Mouse (Mus musculus) hindbrain, embryonic 15.5 days (tissue): ENCODE measurements around the gene Diaph3. TPM values are rescaled to one million over a fixed set of nuclear protein-coding genes. Genes with fewer than 3 reads are reported as not detected.
"Not testable (repeated sequence)": the region's sequence is repeated elsewhere in the genome, so short reads cannot be mapped to it uniquely, and the experiment has no call there.

Experiments
- ATAC-seq: fragments of 200-750 bp; cut with Nextera tagmentation; 2 replicates; pipeline ENCODE4 v1.8.0; 2017; ENCODE audit warnings: low read depth, moderate number of reproducible peaks, moderate TSS enrichment; ENCODE audit not compliant: low FRiP score
- H3K27ac ChIP-seq: fragments of 300-500 bp; sonication (generic); replicated peaks from 2 replicates; pipeline ENCODE4 v1.5.1; 2015; ENCODE audit warnings: mild to moderate bottlenecking, inconsistent platforms
- H3K27me3 ChIP-seq: fragments of 300-500 bp; sonication (generic); 2 replicates; pipeline ENCODE4 v1.6.1; 2015; ENCODE audit warnings: control low read depth, inconsistent platforms
- H3K36me3 ChIP-seq: fragments of 300-500 bp; sonication (generic); 2 replicates; pipeline ENCODE4 v1.6.1; 2015; ENCODE audit warnings: control low read depth, inconsistent platforms
- H3K4me1 ChIP-seq: fragments of 300-500 bp; sonication (generic); replicated peaks from 2 replicates; pipeline ENCODE4 v1.6.1; 2015; ENCODE audit warnings: control low read depth, inconsistent platforms
- H3K4me2 ChIP-seq: fragments of 300-500 bp; sonication (generic); 2 replicates; pipeline ENCODE4 v1.6.1; 2015; ENCODE audit warnings: moderate library complexity, mild to moderate bottlenecking, inconsistent platforms
- H3K4me3 ChIP-seq: fragments of 300-500 bp; sonication (generic); 2 replicates; pipeline ENCODE4 v1.5.1; 2015; ENCODE audit warnings: mild to moderate bottlenecking, inconsistent platforms
- H3K9ac ChIP-seq: fragments of 300-500 bp; sonication (generic); 2 replicates; pipeline ENCODE4 v1.6.1; 2015; ENCODE audit warnings: inconsistent platforms
- H3K9me3 ChIP-seq: fragments of 300-500 bp; sonication (generic); 2 replicates; pipeline ENCODE4 v1.6.1; 2016; ENCODE audit warnings: control low read depth, inconsistent platforms
- WGBS: fragments of 180-500 bp; shearing (Covaris S2); methylation state at CpG from one replicate; pipeline ENCODE4 v1.1.7; 2015; 5-methylcytosine and 5-hydroxymethylcytosine counted together
- polyA plus RNA-seq: library from polyadenylated mRNA; unstranded; fragments of >200 nt; fragmentation: Nextera tagmentation; extraction: Ambion mirVana; gene quantifications from 2 replicates; pipeline ENCODE4 v1.2.1, GENCODE M21; 2015

Gene Diaph3
- polyA plus RNA-seq, 1 experiment from 2014 or later = 3.7 TPM

- no peaks in the 10 kb centered on the region for H3K9me3 ChIP-seq
- H3K27ac ChIP-seq = peak overlapping the region; percentile 75
- H3K4me3 ChIP-seq = no peak overlapping the region
- peaks cover 22% of the 10 kb centered on the region for H3K4me1 ChIP-seq
- no peak for ATAC-seq
- H3K27me3 ChIP-seq = no peaks in the 10 kb centered on the region
- peak overlapping the region; percentile 38; the same call in 1 of the 2 replicates for H3K4me2 ChIP-seq
- 34% methylated on average over 4 of the region's 4 CpGs for WGBS
- no peak overlapping the region for H3K9ac ChIP-seq
- H3K36me3 ChIP-seq = no peaks in the 10 kb centered on the region
These were observed 391.6 kb downstream of the Diaph3 start for GRCm38 (mm10) chr14:86749425-86749824.

- WGBS = 8% methylated on average over 7 of the region's 7 CpGs
- H3K27ac ChIP-seq = peak overlapping the region; percentile 75
- ATAC-seq = peak; percentile 97
- no peak overlapping the region for H3K9ac ChIP-seq
- no peaks in the 10 kb centered on the region for H3K27me3 ChIP-seq
- H3K4me1 ChIP-seq = peaks cover 22% of the 10 kb centered on the region
- no peaks in the 10 kb centered on the region for H3K36me3 ChIP-seq
- peak overlapping the region; percentile 38 for H3K4me2 ChIP-seq
- peak overlapping the region; percentile 5 for H3K4me3 ChIP-seq
- no peaks in the 10 kb centered on the region for H3K9me3 ChIP-seq
These were observed 392.2 kb downstream of the Diaph3 start for GRCm38 (mm10) chr14:86748876-86749275.

- ATAC-seq = no peak
- H3K4me2 ChIP-seq = no peak overlapping the region
These were observed 396.5 kb downstream of the Diaph3 start for GRCm38 (mm10) chr14:86744523-86744922.

DNA sequence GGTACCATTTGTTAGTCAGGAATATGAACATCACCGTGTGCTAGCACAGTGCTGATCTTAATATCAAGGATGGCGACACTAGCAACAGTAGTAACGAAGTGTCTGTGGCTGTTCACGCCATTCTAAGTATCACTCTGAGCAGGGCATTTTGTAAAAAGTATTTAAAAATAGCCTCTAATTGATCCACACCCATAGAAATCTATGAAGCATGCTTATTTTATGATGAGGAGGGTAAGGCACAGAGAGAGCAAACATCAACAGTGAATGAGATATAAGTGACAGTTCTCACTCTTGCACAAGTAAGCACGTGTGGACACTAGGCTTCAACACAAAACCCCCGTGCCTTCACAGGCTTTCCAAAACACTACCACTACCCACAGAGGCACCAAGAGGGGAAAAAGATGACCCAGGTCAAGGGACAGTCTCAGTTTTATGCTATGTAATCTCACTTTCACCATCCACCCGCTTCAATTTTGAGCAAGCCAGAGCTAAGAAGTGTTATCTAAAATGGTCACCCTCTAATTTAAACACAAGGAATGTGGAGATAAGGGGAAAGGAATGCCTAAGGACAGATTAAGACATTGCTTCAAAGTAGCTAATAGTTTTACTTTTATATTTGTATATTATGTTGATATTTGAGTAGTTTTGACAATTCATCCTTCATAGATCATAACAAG, 399.0 kb downstream of the Diaph3 start:
- Histone ChIP-seq H3K4me2 (no peak overlapping the region), H3K4me3 (no peak overlapping the region), H3K27me3 (no peaks in the 10 kb centered on the region), H3K9me3 (no peaks in the 10 kb centered on the region), H3K36me3 (no peaks in the 10 kb centered on the region), H3K27ac (no peak overlapping the region), H3K4me1 (no peaks in the 10 kb centered on the region), H3K9ac (no peak overlapping the region)
- WGBS = 93% methylated on average over 7 of the region's 7 CpGs
- ATAC-seq = no peak

More at GRCm38 (mm10) chr14:86744523-86744922, 396.5 kb downstream of the Diaph3 start:
- WGBS = 91% methylated on average over 6 of the region's 6 CpGs
- Histone ChIP-seq H3K4me1 (peaks cover 13% of the 10 kb centered on the region), H3K9ac (no peak overlapping the region), H3K27ac (no peak overlapping the region), H3K27me3 (no peaks in the 10 kb centered on the region), H3K9me3 (no peaks in the 10 kb centered on the region), H3K4me3 (no peak overlapping the region), H3K36me3 (no peaks in the 10 kb centered on the region)

DNA sequence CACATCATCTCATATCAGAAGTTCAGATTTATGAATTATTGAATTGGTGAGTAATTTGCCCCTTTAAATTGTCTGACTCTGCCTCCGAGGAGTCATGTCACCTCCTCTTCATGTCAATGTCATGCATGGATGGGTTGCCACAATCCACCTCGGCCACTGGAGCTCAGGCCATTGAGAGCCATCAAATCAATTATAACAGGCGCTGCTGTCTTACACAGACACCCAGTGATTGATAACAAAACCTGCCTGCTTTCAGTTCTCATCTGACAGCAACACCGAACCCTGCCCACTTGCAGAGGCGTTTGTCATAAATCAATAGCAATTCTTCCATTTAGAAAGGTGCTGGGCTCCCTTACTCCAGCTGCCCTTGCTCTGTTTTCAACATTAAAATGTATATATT, 402.1 kb downstream of the Diaph3 start:
- no peak for ATAC-seq

GRCm38 (mm10) chr14:86736646-86737045, 404.4 kb downstream of the Diaph3 start:
- H3K27me3 ChIP-seq = no peaks in the 10 kb centered on the region
- H3K4me3 ChIP-seq = no peak overlapping the region
- no peak overlapping the region for H3K27ac ChIP-seq
- H3K4me1 ChIP-seq = no peaks in the 10 kb centered on the region
- H3K36me3 ChIP-seq = no peaks in the 10 kb centered on the region
- H3K9me3 ChIP-seq = no peaks in the 10 kb centered on the region
- 98% methylated on average over 1 of the region's 1 CpGs for WGBS
- no peak overlapping the region for H3K4me2 ChIP-seq
- H3K9ac ChIP-seq = no peak overlapping the region
- ATAC-seq = no peak

More for the DNA sequence above, 402.1 kb downstream of the Diaph3 start:
- H3K4me3 ChIP-seq = no peak overlapping the region
- no peaks in the 10 kb centered on the region for H3K36me3 ChIP-seq
- H3K27ac ChIP-seq = no peak overlapping the region
- no peak overlapping the region for H3K4me2 ChIP-seq
- H3K9me3 ChIP-seq = no peaks in the 10 kb centered on the region
- no peaks in the 10 kb centered on the region for H3K4me1 ChIP-seq
- no peaks in the 10 kb centered on the region for H3K27me3 ChIP-seq
- 21% methylated on average over 5 of the region's 5 CpGs for WGBS
- no peak overlapping the region for H3K9ac ChIP-seq

DNA sequence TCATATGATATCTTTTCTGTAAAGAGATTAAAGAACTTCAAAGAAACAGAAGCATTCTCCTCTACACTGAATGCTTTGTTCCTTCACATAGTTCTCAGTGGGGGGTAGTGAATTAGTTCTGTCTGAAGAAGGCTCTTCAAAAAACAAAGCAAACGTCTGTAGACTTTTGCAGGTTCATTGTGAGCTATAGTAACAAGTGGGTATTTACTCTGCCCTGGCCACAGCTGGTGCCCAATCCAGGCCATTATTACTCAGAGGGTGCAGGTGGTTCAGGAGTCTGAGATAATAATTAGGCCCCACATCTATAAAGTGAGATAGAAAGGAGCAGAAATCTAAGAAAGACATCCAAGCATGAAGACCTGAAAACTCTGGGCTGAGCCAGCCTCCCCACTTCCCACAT, 409.7 kb downstream of the Diaph3 start:
- Histone ChIP-seq H3K27me3 (no peaks in the 10 kb centered on the region), H3K4me1 (peaks cover 6% of the 10 kb centered on the region; the same call in 1 of the 2 replicates), H3K27ac (no peak overlapping the region), H3K36me3 (no peaks in the 10 kb centered on the region), H3K9me3 (no peaks in the 10 kb centered on the region), H3K4me2 (no peak overlapping the region), H3K9ac (no peak overlapping the region), H3K4me3 (no peak overlapping the region)
- 5% methylated on average over 1 of the region's 1 CpGs for WGBS
- ATAC-seq = no peak

GRCm38 (mm10) chr14:86729617-86730098, 411.4 kb downstream of the Diaph3 start:
- H3K9me3 ChIP-seq = no peaks in the 10 kb centered on the region
- H3K4me2 ChIP-seq = no peak overlapping the region
- H3K27me3 ChIP-seq = no peaks in the 10 kb centered on the region
- no peak overlapping the region for H3K9ac ChIP-seq
- WGBS = 51% methylated on average over 4 of the region's 4 CpGs
- H3K4me3 ChIP-seq = no peak overlapping the region
- no peak for ATAC-seq
- H3K27ac ChIP-seq = no peak overlapping the region
- H3K4me1 ChIP-seq = peaks cover 6% of the 10 kb centered on the region; the same call in 1 of the 2 replicates
- no peaks in the 10 kb centered on the region for H3K36me3 ChIP-seq

- Histone ChIP-seq H3K27me3 (no peaks in the 10 kb centered on the region), H3K4me3 (no peak overlapping the region), H3K36me3 (no peaks in the 10 kb centered on the region), H3K4me1 (peaks cover 6% of the 10 kb centered on the region; the same call in 1 of the 2 replicates), H3K27ac (no peak overlapping the region), H3K9ac (no peak overlapping the region), H3K9me3 (no peaks in the 10 kb centered on the region), H3K4me2 (no peak overlapping the region)
- 89% methylated on average over 5 of the region's 5 CpGs for WGBS
- no peak for ATAC-seq
These were observed 413.4 kb downstream of the Diaph3 start for GRCm38 (mm10) chr14:86727538-86728045.

- 89% methylated on average over 6 of the region's 6 CpGs for WGBS
- Histone ChIP-seq H3K27ac (no peak overlapping the region), H3K4me3 (no peak overlapping the region), H3K36me3 (no peaks in the 10 kb centered on the region), H3K9me3 (no peaks in the 10 kb centered on the region), H3K9ac (no peak overlapping the region), H3K27me3 (no peaks in the 10 kb centered on the region), H3K4me2 (no peak overlapping the region), H3K4me1 (no peaks in the 10 kb centered on the region)
- ATAC-seq = no peak
These were observed 419.3 kb downstream of the Diaph3 start for GRCm38 (mm10) chr14:86721768-86722167.

GRCm38 (mm10) chr14:86721082-86721481, 420.0 kb downstream of the Diaph3 start:
- H3K4me3 ChIP-seq = no peak overlapping the region
- no peak overlapping the region for H3K4me2 ChIP-seq
- no peaks in the 10 kb centered on the region for H3K27me3 ChIP-seq
- ATAC-seq = no peak
- no peaks in the 10 kb centered on the region for H3K4me1 ChIP-seq
- no peak overlapping the region for H3K9ac ChIP-seq
- WGBS = 92% methylated on average over 3 of the region's 3 CpGs
- H3K27ac ChIP-seq = no peak overlapping the region
- no peaks in the 10 kb centered on the region for H3K36me3 ChIP-seq
- H3K9me3 ChIP-seq = no peaks in the 10 kb centered on the region

- H3K4me3 ChIP-seq, H3K27ac ChIP-seq, ATAC-seq, H3K4me2 ChIP-seq, H3K9me3 ChIP-seq, H3K4me1 ChIP-seq, H3K9ac ChIP-seq, H3K36me3 ChIP-seq, H3K27me3 ChIP-seq: not testable (repeated sequence)
These were observed 420.6 kb downstream of the Diaph3 start for GRCm38 (mm10) chr14:86720408-86720807.
